Mouse (Mus musculus) retina, adult 2 months (tissue): ENCODE data around the gene Camk1.
A peak's percentile ranks its signal among the peaks of the same experiment; 100 is the strongest.
"Not testable (repeated sequence)": the region's sequence is repeated elsewhere in the genome, so short reads cannot be mapped to it uniquely, and the experiment has no call there.

Source experiments
- DNase-seq: peaks from one replicate; pipeline ENCODE4 v3.0.0-alpha.2; 2012; ENCODE audit warnings: low read depth, low spot score

Camk1 gene

DNA sequence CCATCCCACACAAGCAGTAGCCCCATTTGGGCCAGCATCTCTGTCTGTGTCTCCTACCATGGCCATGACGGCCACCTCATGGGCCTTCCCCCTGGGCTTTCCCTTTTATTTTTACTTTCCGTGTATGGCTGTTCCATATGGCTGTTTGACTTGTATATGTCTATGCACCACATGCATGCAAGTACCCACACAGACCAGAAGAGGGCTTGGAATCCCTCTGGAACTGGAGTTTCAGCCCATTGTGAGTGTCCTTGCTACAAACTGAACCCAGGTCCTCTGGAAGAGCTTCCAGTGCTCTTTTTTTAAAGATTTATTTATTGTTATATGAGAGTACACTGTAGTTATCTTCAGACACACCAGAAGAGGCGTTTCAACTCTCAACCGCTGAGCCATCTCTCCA, 17.7 kb upstream of the Camk1 start:
- DNase-seq, result no peak

DNA sequence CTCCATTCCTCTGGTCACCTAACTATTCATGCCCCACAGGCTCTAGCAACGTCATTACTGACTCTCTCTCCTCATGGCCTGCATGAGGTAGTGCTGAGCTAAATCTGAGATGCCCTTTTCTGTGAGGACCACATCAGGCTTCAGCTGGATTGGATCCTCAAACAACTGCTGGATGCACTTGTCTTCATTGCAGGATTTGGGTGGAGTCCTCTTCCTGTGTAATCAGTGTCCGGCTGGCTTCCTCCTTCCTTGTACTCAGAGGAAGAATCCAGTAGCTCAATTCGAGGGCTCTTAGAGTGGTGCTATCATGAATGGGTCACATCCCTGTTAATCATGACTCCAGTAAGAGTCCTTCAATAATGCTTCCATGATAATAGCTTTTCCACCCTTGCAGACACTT, 9.9 kb upstream of the Camk1 start:
- no peak for DNase-seq

GRCm38 (mm10) chr6:113352820-113353219, 9.0 kb upstream of the Camk1 start:
- DNase-seq, result no peak

DNA sequence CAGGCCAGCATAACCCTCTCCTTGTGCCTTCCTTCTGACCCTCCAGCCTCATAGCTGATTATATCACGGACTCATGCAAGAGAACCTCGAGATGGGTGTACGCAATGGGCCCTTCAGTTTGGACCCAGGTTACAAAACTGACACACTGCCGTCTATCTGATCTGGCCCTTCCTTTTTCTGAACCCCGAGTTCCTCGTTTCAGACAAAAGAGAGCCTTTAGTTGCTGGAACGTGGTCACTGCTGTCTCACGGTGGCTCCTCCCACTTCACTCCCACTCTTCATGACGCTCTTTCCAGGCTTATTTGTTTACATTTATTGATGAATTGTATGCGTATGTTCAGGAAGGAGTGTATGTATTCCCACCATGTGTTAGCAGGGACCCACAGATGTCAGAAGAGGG, 7.9 kb upstream of the Camk1 start:
- no peak for DNase-seq

GRCm38 (mm10) chr6:113351161-113351560, 7.4 kb upstream of the Camk1 start:
- DNase-seq, result no peak

DNA sequence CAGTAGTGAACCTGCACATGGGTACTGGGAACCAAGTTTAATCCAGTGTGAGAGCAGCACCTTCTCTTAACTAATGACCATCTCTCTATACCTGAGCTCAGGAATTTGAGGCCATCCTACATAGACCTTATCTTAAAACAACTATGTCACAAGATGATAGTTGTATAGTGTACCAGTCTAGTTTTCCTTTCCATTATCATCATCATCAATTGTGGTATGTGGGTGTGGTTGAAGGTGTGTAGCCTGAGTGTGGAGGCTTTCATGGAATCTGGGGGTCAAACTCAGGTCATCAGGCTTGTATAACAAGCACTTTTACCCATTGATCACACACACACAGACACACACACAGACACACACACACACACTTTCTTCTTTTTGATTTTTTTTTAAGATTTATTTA, 6.8 kb upstream of the Camk1 start:
- no peak for DNase-seq

DNA sequence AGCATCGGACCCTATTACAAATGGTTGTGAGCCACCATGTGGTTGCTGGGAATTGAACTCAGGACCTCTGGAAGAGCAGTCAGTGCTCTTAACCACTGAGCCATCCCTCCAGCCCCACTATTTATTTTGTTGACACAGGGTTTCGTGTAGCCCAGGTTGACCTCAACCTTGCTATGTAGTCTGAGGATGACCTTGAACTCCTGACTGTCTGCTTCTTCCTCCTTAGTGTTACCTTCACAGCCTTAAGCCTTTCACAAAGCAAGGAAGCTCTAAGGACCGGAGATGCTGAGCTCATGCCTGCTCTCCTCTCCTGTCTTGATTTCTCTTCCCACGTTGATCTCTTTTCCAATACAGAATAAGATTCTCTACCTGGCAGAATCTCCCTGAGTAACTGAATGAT, 3.1 kb upstream of the Camk1 start:
- no peak for DNase-seq

DNA sequence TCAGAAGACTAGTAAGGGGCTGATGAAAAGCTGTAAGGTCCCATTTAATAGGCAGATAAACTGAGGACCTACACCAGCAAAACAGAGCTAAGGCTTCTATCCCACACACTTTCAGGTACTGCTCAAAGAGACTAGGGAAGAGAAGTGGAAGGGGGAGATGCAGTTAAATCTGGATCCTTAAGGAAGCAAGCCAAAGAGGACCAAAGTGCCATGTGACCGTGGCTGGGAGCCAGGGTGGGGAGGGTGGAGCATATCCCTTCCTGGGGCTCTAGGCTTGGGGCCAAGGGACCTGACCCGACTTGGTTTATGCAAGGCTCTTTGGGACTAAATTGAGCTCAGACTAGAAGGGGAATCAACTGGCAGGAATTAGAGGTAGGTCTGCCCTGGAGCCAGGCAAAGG, 537 bp upstream of the Camk1 start:
- no peak for DNase-seq

DNA sequence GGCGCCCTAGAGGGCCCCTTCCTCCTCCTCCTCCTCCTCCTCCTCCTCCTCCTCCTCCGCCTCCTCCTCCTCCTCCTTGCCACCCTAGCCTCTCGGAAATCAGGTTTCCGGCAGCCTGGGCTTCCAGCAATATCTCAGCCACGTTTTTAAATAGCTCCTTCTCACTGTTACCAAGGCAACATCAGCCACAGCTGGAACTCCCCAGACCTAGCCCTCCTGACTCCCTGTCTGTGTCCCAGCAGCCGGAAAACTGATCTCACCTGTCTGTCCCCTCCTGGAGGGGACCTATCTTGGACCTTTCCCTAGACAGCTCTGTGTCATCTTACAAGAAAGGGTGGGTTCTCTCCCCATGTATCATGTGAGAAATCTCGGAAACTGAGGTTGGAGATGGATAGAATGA, 1.5 kb downstream of the Camk1 start:
- no peak for DNase-seq

DNA sequence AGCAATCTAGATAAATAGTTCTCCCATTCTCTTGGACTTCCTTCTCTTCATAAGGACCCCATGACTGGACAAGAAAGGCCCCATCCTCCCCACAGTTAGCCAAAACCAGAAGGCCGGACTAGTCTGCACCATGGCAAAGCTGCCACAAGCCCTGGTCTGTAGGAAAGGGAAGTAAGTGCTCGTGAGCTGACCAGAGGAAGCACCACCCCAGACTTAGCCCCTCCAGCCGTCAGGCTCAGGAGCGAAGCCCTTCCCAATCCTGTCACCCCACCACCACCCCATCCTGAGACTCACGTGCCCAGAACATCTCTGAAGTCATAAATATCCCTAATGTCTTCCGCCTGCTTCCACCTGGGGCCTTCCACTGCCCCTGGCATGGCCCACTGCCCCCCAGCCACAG, 2.2 kb downstream of the Camk1 start:
- DNase-seq, result no peak

- DNase-seq, result no peak
Measured at GRCm38 (mm10) chr6:113336852-113337620, 6.7 kb downstream of the Camk1 start.

DNA sequence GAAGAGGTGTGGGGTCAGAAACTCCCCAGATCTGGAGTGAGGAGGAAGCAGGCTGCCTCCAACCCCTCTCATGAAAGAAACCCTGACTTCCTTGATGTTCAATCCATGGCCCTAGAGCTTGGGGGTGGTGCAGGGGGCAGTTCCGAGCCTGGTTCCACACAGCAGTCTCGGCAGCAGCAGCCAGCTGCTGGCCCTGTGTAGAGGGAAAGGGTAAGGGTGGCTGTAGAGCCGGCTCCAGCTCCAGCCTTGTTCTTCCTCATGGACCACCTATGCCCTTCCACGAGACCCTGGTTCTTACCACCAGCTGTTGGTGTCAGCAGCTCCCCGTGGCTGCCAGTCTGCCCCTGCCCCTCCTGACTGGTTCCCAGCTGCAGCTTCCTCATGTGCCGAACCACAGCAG, 9.6 kb downstream of the Camk1 start:
- no peak for DNase-seq

GRCm38 (mm10) chr6:113333137-113333950, 10.4 kb downstream of the Camk1 start:
- DNase-seq, result no peak

DNA sequence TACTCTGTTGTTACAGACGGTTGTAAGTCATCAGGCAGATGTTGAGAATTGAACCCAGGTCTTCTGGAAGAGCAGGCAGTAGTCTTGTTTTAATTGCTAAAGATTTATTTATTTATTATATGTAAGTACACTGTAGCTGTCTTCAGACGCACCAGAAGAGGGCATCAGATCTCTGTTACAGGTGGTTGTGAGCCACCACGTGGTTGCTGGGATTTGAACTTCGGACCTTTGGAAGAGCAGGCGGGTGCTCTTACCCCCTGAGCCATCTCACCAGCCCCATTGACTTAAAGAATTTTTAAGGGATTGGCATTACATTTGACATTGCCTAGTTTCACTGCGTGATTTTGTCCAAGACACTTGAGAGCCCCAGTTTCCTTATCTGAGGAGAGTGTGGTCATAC, 11.1 kb downstream of the Camk1 start:
- DNase-seq, result not testable (repeated sequence)

DNA sequence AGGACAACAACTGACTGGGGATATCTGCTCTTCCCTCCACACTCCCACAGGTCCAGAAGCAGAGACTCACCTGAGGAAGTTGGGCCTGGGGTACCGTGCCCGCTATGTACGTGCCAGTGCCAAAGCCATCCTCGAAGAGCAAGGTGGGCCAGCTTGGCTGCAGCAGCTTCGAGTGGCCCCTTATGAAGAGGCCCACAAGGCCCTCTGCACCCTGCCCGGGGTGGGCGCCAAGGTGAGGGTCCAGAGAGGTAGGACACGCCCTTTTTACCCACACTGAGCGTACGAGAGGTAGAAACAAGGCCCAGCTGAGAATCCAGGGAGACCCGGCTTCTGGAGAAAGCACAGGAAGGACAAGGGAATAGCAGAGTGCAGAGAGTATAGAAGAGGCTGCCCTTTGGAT, 12.1 kb downstream of the Camk1 start:
- DNase-seq, result no peak

- no peak for DNase-seq
Measured at GRCm38 (mm10) chr6:113330547-113330946, 13.2 kb downstream of the Camk1 start.

DNA sequence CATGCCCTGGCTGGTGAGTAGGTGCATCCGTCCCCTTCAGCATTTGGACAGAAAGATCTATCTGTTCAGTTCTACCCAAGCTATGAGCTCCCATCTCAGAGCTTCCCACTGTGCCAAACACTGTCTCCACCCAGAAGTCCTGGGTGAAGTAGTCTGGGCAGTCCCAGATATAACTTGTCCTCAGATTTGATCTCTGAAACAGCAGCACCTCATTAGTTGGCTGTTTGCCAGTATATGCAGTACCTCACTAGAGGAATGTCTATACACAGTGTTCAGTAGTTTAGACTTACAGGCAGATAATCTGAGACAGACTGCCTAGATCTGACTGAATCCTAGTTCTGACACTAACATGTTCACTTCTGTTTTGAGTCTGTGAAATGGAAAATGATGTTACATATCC, 14.4 kb downstream of the Camk1 start:
- DNase-seq, result no peak

DNA sequence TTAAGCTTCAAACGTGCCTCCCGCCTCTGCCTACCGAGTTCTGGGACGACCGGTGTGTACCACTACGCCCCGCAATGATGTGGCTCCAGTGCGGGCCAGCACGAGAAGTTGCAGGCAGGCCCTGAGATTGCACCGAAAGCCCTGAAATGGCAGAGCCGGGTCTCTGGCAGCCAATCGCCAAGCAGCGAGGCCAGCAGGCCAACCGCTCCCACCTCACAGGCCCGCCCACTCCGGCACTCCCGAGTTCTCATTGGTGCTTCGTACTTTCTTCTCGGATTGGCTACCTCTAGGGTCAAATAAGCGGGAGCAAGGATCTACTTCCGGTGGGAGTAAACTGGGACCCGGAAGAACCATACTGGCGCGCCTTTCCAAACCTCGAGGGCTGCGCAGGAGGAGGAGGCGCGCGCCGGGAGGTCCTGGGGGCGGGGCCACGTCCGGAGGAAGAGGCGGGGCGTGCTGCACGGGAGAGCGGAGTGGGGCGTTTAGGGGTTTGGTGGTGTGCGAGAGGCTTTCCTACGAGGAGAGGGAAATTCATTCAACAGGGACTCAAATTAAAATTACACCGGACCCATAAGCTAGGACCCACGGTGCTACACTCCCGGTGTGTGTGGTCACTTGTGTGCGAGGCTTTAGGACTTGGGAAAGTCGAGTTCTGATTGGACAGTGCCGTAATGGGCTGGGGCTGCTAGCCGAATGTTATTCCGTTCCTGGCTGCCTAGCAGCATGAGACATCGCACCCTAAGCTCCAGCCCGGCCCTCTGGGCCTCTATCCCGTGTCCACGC, 17.1 kb downstream of the Camk1 start, which contains the start of gene Ogg1:
Gene Ogg1 (plus strand): TSS at position 440 of the 783 bp plus-strand sequence.
- peak; percentile 96 for DNase-seq

GRCm38 (mm10) chr6:113315972-113316371, 27.8 kb downstream of the Camk1 start:
- DNase-seq, result no peak

GRCm38 (mm10) chr6:113308141-113308540, 35.6 kb downstream of the Camk1 start:
- no peak for DNase-seq

DNA sequence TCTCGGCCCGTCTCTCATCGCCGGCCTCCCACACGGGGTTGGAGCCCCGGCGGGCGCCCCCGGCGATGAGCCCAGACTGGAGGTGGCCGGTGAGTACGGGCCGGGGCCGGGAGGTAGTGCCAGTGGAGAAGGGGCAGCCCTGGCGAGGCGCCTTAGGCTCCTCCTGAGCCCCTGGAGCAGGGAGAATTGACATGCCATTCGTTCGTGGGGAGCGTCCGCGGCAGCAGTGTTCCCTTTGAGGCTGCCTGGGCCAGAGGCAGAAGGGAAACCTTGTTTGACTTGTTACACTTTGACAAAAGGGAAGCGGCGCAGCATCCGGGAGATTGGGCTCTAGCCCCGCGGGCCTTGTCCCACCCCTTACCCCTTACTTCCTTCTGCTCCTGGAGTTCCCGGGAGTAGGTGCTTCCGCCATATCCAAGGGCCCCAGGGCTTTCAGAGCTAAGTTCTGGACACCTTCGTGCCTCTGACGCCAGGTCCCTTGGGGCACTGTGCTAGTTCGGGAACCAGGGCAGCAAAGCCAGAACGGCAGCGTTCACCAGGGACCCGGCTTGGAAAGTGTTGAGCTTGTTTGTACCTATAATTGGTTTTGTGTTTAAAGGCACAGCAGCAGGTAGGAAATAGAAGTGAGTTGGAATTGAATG, 36.2 kb downstream of the Camk1 start:
- no peak for DNase-seq

DNA sequence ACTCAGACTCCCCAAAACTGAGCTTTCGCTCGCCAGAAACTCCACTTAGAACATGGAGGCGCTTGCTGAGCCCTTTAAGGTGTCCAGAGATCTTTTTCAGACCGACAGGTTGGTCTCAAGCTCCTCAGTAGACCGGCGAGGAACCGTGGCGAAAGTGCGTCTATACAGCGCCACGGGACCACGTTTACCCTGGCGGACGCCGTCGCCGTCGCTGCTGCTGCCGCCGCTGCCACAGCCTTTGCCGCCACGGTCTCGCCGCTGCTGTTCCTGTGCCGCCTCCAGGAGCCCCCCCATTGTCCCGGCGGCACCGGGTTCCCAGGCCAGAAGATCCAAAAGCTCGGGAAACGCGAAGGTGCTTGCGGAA, 36.8 kb downstream of the Camk1 start, which contains the start of gene Brpf1:
Gene Brpf1 (plus strand): TSS at position 152 of the 364 bp plus-strand sequence.
- DNase-seq, result no peak
